ENCODE assay signal across 16 mouse cellular contexts in genomic region chr17:28236636-28237015, GRCm38 (mm10). TPM values are rescaled to one million over a fixed set of nuclear protein-coding genes. Genes with fewer than 3 reads are reported as not detected.
DNase-seq lines count a peak whose midpoint lies in the region; ATAC-seq and TF ChIP-seq lines count a peak whose summit lies in the region.
"Had no signal": no experiment of that assay in that cellular context is flagged by ENCODE, and none has a peak within 500 bp of the region (broad histone marks: within the 10 kb centered on the region; RNA-seq: fewer than 3 reads in every experiment).

No protein-coding gene starts in this region.

- no peak for TF ChIP-seq CTCF in gastrocnemius, adult 2 months (IDR thresholded peaks at IDR 0.05)

- WGBS in liver, embryonic 11.5 days, result 80% methylated on average over 4 of the region's 4 CpGs

- no peak for ATAC-seq in liver, embryonic 11.5 days (replicated peaks; ENCODE audit: low FRiP score)
- ATAC-seq in CD4-positive, CD25-positive, alpha-beta regulatory T cell, adult 4 months, result no peak
- ATAC-seq: midbrain, embryonic 13.5 days had no signal

- H3K4me2 ChIP-seq in liver, embryonic 11.5 days, result peak overlapping the region; percentile 11; the same call in 1 of the 2 replicates
- H3K4me2 ChIP-seq: heart, embryonic 12.5 days; hindbrain, embryonic 15.5 days; midbrain, embryonic 13.5 days; neural tube, embryonic 13.5 days had no signal

- peaks cover 37% of the 10 kb centered on the region for H3K4me1 ChIP-seq in liver, embryonic 11.5 days (replicated peaks; ENCODE audit: control insufficient read depth, insufficient read depth, low read length)

- peaks cover 11% of the 10 kb centered on the region for H3K36me3 ChIP-seq in liver, embryonic 11.5 days (ENCODE audit: control insufficient read depth, insufficient read depth, low read length)
- H3K36me3 ChIP-seq: hindbrain, embryonic 15.5 days; midbrain, embryonic 13.5 days had no signal

- H3K27me3 ChIP-seq in liver, embryonic 11.5 days (replicated peaks; ENCODE audit: control insufficient read depth, insufficient read depth, low read length), result no peaks in the 10 kb centered on the region
- H3K27me3 ChIP-seq: heart, embryonic 12.5 days; hindbrain, embryonic 15.5 days; midbrain, embryonic 13.5 days; neural tube, embryonic 13.5 days had no signal

- intact Hi-C loops in gastrocnemius, adult 2 months (cut with DNase I), result loop anchor here (5.0 to 10.0 kb wide), 2 partner anchors 41 to 288 kb away; no protein-coding TSS in a partner anchor
- intact Hi-C loops in gastrocnemius, postnatal 36 days (cut with DNase I), result no loop called here

- H3K27ac ChIP-seq in gastrocnemius, adult 2 months, result peak overlapping the region; percentile 100
- H3K27ac ChIP-seq in liver, embryonic 11.5 days (ENCODE audit: low read depth, low read length), result peak overlapping the region; percentile 76
- H3K27ac ChIP-seq: midbrain, embryonic 13.5 days; neural tube, embryonic 13.5 days had no signal

- H3K9me3 ChIP-seq in liver, embryonic 11.5 days (ENCODE audit: control insufficient read depth, low read length), result no peaks in the 10 kb centered on the region
- H3K9me3 ChIP-seq: heart, embryonic 12.5 days; hindbrain, embryonic 15.5 days; midbrain, embryonic 13.5 days; neural tube, embryonic 13.5 days had no signal

- H3K4me3 ChIP-seq in gastrocnemius, adult 2 months, result peak overlapping the region; percentile 53
- no peak overlapping the region for H3K4me3 ChIP-seq in liver, embryonic 11.5 days (ENCODE audit: low read depth, low read length)
- H3K4me3 ChIP-seq: heart, embryonic 12.5 days; hindbrain, embryonic 15.5 days; midbrain, embryonic 13.5 days; neural tube, embryonic 13.5 days had no signal

- peak overlapping the region; percentile 42; the same call in 1 of the 2 replicates for H3K9ac ChIP-seq in liver, embryonic 11.5 days (ENCODE audit: low read depth, low read length)
- H3K9ac ChIP-seq: heart, embryonic 12.5 days; hindbrain, embryonic 15.5 days; neural tube, embryonic 13.5 days had no signal

- DNase-seq in gastrocnemius, adult 2 months, result no peak
- DNase-seq in gastrocnemius, postnatal 36 days, result no peak
- DNase-seq in 3134 (ENCODE audit: extremely low read depth, insufficient read length, low spot score) (peak; percentile 75), R1 (ENCODE audit: low read depth, low spot score) (peak; percentile 39)
- DNase-seq in liver, embryonic 11.5 days (ENCODE audit: low spot score), result no peak
- DNase-seq in thymus, postnatal 4 days, result no peak
- no peak for DNase-seq in adrenal gland, adult 2 months
- DNase-seq: kidney, postnatal 10 days; lung, postnatal 10 days; right cerebral cortex, adult 18-20 months; thymus, postnatal 36 days had no signal

RNA-seq across cellular contexts. Expression of gene Ppard, which starts 4.1 kb away (rescaled TPM):
- 10 to 100 TPM; 29.1 to 30.7 TPM for total RNA-seq in gastrocnemius, adult 2 months (2021)
- total RNA-seq in gastrocnemius, postnatal 36 days (2021), result 10 to 100 TPM; 24.4 to 31.1 TPM
- 1.6 and 2.3 TPM in 2 replicates for polyA plus RNA-seq in liver, embryonic 11.5 days (2014; fragmentation: Nextera tagmentation; extraction: Ambion mirVana)
- polyA plus RNA-seq in CD4-positive, CD25-positive, alpha-beta regulatory T cell, adult 4 months (2017; shearing (Covaris generic)), result 1 to 10 TPM; 2.6 to 4.6 TPM
- 10 to 100 TPM; 39.3 to 60.3 TPM for total RNA-seq in adrenal gland, adult 2 months (2021)
- 58.0 and 65.5 TPM in 2 replicates for polyA plus RNA-seq in adrenal gland, adult 2 months (2012; rRNA removed)

RNA-seq across cellular contexts. Expression of gene Def6, which starts 29.0 kb away (rescaled TPM):
- 1 to 10 TPM; 1.5 to 1.6 TPM for total RNA-seq in gastrocnemius, adult 2 months (2021)
- 1 to 10 TPM; 1.8 to 2.6 TPM for total RNA-seq in gastrocnemius, postnatal 36 days (2021)
- 24.1 and 27.3 TPM in 2 replicates for polyA plus RNA-seq in liver, embryonic 11.5 days (2014; fragmentation: Nextera tagmentation; extraction: Ambion mirVana)
- 10 to 100 TPM; 30.3 to 34.6 TPM for polyA plus RNA-seq in CD4-positive, CD25-positive, alpha-beta regulatory T cell, adult 4 months (2017; shearing (Covaris generic))
- 1 to 10 TPM; 1.5 to 1.8 TPM for total RNA-seq in adrenal gland, adult 2 months (2021)
- polyA plus RNA-seq in adrenal gland, adult 2 months (2012; rRNA removed), result 2.8 and 3.3 TPM in 2 replicates

RNA-seq across cellular contexts. Expression of gene Zfp523, which starts 59.7 kb away (rescaled TPM):
- total RNA-seq in gastrocnemius, adult 2 months (2021), result 10 to 100 TPM; 12.9 to 13.9 TPM
- 10 to 100 TPM; 12.4 to 16.7 TPM for total RNA-seq in gastrocnemius, postnatal 36 days (2021)
- 13.3 and 14.6 TPM in 2 replicates for polyA plus RNA-seq in liver, embryonic 11.5 days (2014; fragmentation: Nextera tagmentation; extraction: Ambion mirVana)
- 1 to 10 TPM; 2.9 to 5.5 TPM for polyA plus RNA-seq in CD4-positive, CD25-positive, alpha-beta regulatory T cell, adult 4 months (2017; shearing (Covaris generic))
- total RNA-seq in adrenal gland, adult 2 months (2021), result 10 to 100 TPM; 31.3 to 39.2 TPM
- 118 and 122 TPM in 2 replicates for polyA plus RNA-seq in adrenal gland, adult 2 months (2012; rRNA removed)

Comparison
In these comparisons a context has a peak if more than half of its experiments do, and no peak if none do; other contexts are left out.
1. DNase-seq: peak in 3134 (single experiment) and R1 (single experiment); none in gastrocnemius, adult 2 months (single experiment), gastrocnemius, postnatal 36 days (0 of 2), liver, embryonic 11.5 days (single experiment), thymus, postnatal 4 days (single experiment) and adrenal gland, adult 2 months (single experiment).